Mouse (Mus musculus): ENCODE measurements around the gene Shmt1.
"Not testable (repeated sequence)": the region's sequence is repeated elsewhere in the genome, so short reads cannot be mapped to it uniquely, and the experiment has no call there.

Shmt1 gene

DNA sequence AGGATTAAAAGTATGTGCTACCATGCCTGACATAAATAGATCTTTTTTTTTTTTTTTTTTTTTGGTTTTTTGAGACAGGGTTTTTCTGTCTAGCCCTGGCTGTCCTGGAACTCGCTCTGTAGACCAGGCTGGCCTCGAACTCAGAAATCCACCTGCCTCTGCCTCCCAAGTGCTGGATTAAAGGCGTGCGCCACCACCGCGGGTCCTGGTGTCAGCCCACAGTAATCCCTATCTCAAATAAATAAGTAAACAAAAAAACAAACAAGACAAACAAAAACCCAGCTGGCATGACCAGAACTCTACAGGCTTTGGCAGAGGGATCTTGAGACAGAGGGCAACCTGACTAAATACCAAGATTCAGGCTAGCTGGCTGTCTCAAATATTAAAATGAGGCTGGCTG lies at the start of gene Shmt1:
TSS of gene Shmt1 (minus strand) at position 101 of the 400 bp plus-strand sequence.
- DNase-seq (ENCODE audit: low spot score): not testable (repeated sequence)

DNA sequence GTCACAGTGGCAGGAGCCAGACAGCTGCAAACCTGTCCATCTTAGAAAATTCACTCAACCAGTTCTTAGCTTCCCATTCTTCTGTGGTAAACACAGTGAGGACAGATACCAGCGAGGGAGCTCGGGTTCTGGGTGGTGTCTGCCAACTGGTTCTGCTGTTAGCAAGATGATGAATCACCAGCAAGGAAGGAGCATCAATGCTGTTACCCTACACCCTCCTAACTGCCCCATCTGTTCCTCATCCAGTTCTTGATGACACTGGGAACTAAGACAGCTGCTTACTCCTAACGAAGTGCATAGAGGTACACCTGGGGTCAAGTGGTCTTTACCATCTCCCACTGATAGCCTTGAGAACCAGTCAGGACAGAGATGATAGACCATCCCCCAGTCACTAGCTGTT lies 45.1 kb upstream of the Shmt1 start:
- DNase-seq (ENCODE audit: low spot score): no peak

DNA sequence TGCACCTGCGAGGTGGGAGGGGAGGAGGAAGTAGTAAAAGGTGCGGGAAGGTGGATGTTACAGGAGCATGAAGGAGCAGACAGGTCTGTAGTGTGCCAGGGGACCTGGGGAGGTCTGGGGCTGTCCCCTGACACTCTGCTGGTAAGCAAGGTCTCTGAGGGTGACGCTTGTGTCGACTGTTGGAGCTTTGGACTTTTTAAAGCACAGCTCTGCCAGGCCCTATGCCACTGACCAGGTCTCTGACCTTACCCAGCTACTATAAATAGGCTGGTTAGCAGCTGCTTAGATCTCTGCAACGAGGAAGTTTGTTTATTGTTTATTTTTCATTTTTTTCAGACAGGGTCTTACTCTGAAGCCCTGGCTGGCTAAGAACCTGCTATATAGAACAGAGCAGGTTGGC lies 33.9 kb upstream of the Shmt1 start:
- no peak for DNase-seq (ENCODE audit: low spot score)

DNA sequence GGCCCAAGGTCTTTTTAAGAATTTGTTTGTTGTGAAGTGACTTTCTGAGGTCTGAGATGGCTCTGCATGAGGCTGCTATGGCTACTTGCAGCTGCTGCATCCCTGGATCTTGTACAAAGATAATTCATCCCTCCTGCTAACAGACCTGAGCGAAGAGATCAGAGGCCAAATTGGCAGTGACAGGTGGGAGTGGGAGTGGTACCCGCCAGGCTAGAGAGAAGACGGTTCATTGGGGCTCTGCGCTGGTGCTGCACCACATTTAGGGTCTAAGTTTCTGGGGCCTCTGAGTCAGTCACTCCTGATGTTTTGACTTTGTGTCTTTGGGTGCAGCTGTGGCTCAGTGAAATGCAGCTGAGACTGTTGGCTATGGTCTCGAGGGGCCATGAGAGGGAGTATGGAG lies 31.9 kb upstream of the Shmt1 start:
- no peak for DNase-seq (ENCODE audit: low spot score)

DNA sequence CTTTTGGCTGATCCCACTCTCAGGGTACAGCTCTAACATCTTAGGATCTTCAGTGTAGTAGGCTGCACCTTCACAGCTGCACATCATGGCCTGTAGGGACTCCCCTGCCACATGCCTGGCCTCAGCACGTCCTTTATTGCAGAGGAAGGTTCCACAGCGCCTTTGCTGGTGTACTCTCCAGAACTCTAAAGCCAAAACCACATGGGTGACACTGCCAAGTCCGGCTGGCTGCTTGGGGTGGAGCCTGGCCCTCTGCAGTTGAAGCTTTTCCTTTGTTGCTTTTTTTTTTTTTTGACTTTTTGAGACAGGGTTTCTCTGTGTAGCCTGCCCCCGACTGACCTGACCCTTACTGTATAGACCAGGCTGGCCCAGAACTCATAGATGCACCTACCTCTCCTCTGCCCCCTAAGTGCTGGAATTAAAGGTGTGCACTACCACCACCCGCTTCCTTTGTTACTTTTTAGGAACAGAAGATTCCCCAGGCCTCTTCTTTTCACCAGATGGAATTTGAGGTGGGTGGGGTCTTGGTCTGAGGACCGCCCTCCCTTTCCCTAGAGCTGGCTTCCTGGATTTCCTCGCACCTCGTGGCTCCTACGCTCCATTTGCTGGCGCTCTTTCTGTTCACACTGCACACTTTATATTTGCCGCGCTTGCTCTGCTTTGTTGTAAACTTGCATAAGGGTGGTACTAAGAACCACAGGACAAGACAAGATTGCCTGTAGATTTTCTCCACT lies 30.1 kb upstream of the Shmt1 start:
- DNase-seq (ENCODE audit: low spot score): no peak

DNA sequence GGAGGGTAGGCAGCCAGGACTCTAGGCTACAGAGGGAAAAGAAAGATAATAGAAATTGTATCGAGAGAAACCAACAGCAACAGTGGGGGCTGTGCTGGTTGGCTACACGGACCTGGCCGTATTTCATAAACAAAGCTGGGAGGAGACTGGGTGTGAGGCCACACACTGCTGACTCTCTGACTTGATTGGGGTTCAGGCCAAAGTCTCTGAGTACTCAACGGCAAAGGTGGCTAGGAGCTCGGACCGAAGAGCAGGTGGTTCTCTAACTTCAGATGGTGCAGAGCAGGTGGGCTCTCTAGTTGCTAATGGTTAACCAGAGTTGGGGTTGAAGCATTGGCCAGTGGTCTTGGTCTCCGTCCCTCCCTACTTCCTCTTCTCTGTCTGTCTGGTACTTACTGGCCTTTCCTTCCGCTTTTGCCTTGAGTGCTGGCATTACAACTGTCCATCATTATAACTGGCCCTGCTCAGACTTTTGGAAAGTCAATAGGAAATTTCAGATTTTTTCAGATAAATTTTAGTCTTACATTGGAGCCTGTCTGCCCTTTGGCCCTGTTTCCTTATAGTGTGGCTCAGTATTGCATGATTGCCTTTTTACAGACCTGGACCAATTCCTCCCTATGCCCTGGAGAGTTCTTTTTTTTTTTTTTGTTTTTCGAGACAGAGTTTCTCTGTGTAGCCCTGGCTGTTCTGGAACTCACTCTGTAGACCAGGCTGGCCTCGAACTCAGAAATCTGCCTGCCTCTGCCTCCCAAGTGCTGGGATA lies 26.3 kb upstream of the Shmt1 start:
- no peak for DNase-seq (ENCODE audit: low spot score)

DNA sequence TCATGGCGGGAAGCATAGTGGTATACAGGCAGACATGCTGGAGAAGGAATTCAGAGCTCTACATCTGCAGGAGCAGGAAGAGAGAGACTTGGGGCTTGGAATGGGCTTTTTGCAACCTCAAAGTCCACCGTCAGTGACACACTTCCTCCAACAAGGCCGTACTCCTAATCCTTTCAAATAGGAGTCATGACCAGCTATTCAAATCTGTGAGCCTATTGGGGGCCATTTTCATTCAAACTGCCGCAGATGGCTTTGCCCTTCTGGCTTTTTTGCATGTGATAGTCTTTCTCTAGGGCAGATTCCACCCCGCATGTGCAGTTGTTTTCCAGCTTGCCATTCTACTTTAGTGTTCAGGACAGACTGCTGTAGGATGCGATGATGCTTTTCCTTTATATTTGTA lies 25.4 kb upstream of the Shmt1 start:
- no peak for DNase-seq (ENCODE audit: low spot score)

DNA sequence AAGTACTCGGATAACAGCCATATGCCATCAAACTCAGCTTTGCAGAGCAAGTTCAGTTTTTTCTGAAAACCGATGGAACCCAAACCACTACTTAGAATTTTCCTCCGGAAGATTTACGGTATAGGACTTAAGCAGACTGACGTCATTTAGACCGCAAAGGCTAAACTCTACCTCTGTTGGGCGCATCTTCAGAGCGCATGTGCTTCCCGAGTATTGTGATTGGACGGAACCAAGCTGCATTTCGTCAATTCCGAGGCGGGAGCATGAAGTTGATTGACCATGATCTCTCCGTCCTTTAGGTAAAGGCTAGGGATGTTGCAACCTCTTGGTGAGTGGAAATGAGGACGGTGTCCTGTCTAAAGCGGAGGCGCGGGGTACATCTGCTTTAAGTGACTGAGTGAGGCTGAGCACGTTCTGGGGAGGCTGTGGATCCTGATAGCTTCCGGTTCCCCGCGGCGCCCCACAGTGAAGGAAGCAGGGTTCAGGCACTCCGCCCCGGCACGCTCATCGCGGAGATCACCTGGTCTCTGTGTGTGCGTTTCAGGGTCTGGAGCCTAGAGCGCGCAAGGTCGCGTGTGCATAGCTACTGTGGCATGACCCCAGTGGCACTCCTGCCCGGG lies 19.0 kb upstream of the Shmt1 start, which contains the start of gene Dhrs7b:
TSS of gene Dhrs7b (plus strand) at position 199 of the 620 bp plus-strand sequence.
- peak; percentile 74 for DNase-seq (ENCODE audit: low spot score)

DNA sequence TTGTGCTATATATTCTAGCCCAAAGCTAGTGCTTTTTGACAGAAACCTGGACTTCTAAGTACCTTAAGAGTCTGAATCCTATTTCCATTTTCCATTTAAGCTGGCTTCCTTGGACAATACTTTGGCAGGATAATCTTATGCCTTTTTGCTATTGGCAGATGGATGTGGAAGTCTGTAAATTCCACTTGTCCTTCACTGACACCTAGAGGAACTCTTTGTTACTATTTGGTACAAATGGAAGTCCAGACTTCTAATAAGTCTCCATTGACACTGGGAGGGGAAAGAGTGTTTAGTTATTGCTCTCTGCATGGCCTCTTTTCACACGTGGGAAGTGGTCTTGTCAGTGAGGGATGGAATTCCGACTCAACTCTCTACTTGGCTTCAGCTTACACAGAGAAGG lies 17.4 kb upstream of the Shmt1 start:
- DNase-seq (ENCODE audit: low spot score): no peak

DNA sequence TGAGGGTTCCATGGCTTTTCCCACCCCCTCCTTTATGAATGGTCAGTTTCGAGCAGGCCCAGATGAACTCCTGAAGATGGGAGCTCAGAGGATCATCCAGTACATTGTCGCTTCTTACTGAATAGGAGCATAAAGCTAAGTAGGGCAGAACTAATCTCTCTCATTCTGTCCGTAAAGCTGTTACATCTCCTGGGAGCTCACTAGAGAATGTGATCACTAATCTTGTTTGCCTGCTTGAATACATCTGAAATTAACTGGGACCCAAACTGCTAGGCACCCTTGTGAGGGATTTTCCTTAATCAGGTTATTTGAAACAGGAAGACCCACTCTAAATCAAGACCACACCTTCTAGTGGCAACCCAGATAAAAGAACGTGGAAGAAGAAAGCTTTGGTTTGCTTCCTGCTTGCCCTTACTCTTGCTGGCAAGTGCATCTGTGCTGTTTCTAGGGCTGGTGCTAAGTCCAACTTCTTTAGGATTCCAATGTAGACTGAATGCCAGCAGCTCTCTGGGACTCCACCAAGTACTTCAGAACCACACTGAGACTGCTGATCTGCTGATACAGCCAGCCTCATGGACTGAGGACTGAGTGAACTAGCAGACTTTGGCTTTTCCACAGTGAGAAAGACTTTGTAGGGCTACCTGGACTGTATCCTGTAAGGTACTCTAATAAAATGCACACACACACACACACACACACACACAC lies 15.9 kb upstream of the Shmt1 start:
- DNase-seq (ENCODE audit: low spot score): no peak

DNA sequence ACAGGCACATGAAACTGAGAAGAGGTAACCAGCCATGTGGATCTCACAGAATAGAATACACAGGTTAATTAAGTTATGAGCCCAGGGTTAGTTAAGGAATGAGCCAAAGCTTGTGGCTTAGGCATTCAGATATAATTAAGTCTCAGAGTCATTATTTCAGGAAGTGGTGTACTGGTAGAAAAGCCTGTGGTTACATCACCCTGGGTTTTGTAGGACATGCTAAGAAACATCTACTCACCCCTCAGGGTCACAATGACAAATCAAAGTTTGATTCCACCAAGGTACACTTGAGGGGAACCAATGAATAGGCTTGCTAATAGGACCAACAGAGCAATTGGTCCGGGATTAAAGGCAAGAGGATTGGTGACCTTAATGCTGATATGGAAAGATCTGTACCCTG lies 15.2 kb upstream of the Shmt1 start:
- DNase-seq (ENCODE audit: low spot score): no peak

DNA sequence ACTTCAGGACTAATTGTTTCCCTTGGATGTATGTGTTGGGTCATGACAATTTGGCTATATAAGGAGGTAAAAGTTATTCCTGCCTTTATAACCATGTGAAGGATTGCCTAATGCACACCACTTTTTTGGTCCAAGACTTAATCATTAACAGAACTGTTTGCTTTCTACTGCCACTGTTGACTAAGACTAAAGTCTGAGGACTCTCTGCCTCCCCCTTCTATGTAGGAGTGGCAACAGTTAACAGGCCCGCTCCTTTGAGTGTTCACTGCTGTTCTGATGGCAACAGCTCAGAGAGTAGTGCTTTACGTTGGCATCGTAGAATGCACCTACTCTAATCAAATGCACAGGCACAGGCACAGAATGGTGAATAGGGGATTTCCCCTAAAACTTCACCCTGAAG lies 13.7 kb upstream of the Shmt1 start:
- DNase-seq (ENCODE audit: low spot score): no peak

DNA sequence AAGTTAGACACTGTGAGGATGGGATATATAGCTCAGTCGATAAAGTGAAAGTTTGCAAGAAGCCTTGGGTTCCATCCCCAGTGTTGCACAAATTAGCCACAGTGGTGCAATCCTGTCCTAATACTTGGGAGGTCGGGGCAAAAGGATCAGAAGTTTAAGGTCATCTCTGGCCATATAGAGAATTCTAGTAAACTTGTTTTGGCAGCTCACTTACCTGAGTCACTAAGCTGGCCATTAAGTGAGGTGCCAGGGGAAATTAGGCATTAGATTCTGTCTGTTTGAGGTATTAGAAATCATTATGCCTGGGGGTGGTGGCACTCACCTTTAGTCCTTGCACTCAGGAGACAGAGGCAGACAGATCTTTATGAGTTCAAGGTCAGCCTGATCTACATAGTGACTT lies 12.3 kb upstream of the Shmt1 start:
- no peak for DNase-seq (ENCODE audit: low spot score)

DNA sequence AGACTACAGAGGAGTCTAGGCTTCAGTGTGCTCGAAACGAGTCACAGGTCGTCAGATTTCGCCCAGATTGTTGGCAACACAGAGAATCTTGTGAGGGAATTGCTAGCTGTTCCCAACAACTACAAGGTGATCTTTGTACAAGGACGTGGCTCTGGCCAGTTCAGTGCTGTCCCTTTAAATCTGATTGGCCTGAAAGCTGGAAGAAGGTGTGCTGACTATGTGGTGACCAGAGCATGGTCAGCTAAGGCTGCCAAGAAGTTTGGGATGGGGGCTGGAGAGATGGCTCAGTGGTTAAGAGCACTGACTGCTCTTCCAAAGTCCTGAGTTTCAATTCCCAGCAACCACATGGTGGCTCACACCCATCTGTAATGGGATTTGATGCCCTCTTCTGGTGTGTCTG lies 4.9 kb upstream of the Shmt1 start:
- no peak for DNase-seq (ENCODE audit: low spot score)

DNA sequence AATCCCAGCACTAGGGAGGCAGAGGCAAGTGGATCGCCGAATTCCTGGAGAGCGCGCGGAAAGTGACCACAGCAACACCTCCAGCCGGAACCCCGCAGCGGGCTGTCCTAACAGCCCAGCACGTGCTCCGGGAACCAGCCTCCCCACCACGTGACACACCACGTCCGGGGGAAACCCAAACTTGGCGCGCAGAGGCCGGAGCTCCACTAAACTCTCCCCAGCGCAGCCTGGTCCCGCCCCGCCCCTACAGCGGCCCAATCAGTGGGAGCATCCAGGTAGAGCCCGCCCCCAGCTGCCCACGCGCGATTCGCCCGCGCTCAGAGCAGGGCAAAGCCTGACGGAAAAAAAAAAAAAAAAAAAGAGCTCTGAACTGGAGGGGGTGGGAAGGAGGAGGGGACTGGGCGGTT lies 461 bp downstream of the Shmt1 start:
- DNase-seq (ENCODE audit: low spot score): peak; percentile 95

DNA sequence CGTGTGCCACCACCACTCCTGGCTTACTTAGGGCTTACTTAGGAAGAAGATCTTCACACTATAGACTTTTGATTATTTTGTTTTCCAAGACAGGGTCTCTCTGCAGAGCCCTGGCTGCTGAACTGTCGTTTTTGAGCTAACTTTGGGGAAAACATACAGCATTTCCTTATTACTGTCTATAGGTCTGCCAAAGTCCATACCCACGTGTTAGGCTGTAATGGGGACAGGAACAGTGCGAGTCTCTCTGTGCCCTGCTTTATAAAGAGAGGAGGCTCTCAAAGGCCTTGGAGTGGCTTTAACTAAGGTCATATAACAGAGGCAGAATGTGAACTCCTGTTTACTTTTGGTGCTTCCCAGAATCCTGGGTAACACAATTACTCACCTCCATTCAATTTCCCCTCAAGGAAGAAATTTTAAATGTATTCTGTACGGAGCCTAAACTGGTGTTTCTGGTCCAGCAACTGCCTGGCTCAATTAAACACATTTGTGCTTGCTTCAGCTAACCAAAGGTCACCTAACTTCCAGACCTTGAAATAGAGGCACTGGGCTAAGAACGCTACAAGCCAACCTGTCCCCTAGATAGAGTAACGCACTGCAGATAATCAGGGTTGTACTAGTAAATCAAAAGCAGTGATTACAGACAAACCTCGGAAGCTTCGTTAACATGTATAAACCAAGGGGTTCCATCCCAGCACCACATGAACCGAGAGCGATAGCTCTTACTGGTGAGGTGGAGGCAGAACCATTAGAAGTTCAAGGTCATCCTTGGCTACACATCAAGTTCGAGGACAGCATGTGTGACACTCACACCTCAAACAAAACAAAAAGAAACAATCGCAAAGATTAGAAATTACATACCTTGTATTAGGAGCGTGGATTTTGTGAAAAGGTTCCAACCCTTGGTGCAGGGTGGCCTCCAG lies 1.2 kb downstream of the Shmt1 start:
- no peak for DNase-seq (ENCODE audit: low spot score)

DNA sequence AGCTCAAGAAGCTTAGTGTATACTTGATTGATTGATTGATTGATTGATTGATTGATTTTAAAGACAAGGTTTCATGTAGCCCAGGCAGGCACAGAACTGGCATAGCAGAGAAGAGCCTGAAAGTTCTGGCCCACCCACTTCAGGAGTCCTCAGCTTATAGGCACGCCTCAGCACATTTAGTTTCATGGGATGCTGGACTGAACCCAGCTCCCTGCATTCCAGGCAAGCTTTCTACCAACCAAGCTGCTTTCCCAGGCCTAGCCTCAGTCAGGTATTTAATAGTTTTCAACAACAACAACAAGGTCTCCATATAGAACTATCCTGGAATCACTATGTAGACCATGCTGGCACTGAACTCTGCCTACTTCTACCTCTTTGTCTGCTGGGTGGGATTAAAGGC lies 2.0 kb downstream of the Shmt1 start:
- no peak for DNase-seq (ENCODE audit: low spot score)

DNA sequence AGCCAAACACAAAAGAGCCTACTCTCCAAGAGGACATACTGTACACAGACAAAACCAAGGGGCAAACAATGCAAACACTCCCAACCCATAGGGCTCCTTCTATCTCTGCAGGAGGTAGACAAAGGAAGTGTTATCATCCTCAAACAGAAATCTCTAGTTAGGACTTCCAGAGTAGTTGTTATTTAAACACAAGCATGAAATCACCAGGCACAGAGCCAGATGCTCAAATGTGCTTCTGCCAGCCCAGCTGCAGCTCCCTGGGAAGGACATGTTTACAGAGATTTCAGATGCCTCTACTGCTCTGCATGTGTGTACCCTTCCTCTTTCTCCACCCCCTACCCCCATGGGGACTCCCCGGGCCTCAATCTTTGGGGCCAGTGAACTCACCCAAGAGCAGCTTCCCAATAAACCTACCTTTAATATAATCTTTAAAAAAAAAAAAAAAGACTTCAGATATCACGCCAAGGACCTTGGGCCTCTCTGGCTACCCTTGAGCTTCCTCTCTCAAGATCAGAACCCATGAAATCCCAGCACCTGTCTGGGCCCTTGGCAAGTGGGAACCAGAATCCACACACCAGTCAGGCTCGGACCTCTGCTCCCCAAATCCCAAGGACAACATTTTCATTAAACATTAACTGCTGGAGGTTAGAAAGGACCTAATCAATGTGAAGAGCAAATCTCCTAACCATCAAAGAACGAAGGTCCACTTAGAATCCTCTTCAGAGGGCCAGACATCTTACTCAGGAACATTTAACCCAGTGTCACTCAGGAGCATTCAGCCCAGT lies 3.0 kb downstream of the Shmt1 start:
- peak; percentile 49 for DNase-seq (ENCODE audit: low spot score)

DNA sequence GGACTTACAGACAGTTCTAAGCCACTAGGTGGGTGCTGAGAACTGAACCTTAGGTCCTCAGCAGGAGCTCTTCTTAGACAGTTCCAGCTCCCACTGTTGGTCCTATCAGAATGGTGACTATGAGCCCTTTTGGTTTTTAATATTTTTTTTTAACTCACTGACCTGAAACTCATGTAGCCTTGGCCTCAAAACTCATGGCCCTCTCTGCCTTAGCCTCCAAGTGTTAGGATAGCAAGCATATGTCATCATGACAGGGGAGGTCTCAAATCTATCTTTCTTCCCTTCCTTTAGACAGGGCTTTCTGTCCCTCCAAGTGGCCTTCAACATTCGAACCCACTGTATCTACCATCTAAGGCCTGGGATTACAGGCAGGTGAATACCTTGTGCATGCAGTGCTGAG lies 10.6 kb downstream of the Shmt1 start:
- no peak for DNase-seq (ENCODE audit: low spot score)

DNA sequence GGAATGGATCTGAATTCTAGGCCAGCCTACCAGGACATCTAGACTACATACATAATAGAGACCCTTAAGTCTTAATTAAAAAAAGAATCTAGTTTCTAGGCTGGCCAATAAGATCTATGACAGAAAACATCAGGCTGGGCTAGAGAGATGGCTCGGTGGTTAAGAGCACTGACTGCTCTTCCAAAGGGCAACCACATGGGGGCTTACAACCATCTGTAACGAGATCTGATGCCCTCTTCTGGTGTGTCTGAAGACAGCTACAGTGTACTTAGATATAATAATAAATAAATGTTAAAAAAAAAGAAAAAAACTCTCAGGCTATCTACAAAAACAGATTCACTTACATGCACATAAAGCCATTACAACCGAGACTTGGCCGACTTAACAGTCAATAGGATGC lies 11.5 kb downstream of the Shmt1 start:
- DNase-seq (ENCODE audit: low spot score): no peak

DNA sequence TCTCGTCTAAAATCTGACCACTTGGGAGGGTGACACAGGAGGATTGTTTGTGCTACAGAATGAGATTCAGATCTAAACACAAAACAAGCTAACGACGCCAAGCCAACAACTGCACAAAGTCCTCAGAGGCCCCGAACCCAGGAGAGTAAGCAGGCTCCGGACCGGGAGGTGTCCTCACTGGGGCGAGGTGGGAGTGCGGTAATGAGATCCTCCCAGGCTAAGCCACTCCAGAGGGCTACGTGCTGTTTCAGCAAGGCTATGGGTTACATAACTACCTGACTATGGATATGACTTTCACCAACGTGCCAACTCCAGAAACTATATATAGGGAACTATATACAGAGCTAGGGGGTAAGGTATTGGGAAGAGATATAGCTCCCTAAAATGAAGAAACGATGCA lies 15.2 kb downstream of the Shmt1 start:
- DNase-seq (ENCODE audit: low spot score): no peak

Data from ovary, postnatal 36 days (tissue).